Mouse (Mus musculus): ENCODE measurements around the gene Tmem132a. TPM values are rescaled to one million over a fixed set of nuclear protein-coding genes. Genes with fewer than 3 reads are reported as not detected.

Tmem132a gene
- polyA plus RNA-seq (2012): 0.01 TPM in 1 of 2 replicates, not detected in the other

GRCm38 (mm10) chr19:10869886-10870527, at the start of gene Tmem132a:
TSS of gene Tmem132a (minus strand) at chr19:10869940.
- TF ChIP-seq GATA1 (IDR thresholded peaks at IDR 0.05; ENCODE audit: low read length): no peak

GRCm38 (mm10) chr19:10918321-10918991, 48.7 kb upstream of the Tmem132a start:
- TF ChIP-seq GATA1 (IDR thresholded peaks at IDR 0.05; ENCODE audit: low read length): no peak

- no peak for TF ChIP-seq GATA1 (IDR thresholded peaks at IDR 0.05; ENCODE audit: low read length)
Measured at GRCm38 (mm10) chr19:10916506-10916905, 46.8 kb upstream of the Tmem132a start.

GRCm38 (mm10) chr19:10914870-10915269, 45.1 kb upstream of the Tmem132a start:
- TF ChIP-seq GATA1 (IDR thresholded peaks at IDR 0.05; ENCODE audit: low read length): no peak

- TF ChIP-seq GATA1 (IDR thresholded peaks at IDR 0.05; ENCODE audit: low read length): no peak
Measured at GRCm38 (mm10) chr19:10914291-10914690, 44.6 kb upstream of the Tmem132a start.

- no peak for TF ChIP-seq GATA1 (IDR thresholded peaks at IDR 0.05; ENCODE audit: low read length)
Measured at GRCm38 (mm10) chr19:10909087-10909721, 39.5 kb upstream of the Tmem132a start.

GRCm38 (mm10) chr19:10907891-10908290, 38.2 kb upstream of the Tmem132a start:
- TF ChIP-seq GATA1 (IDR thresholded peaks at IDR 0.05; ENCODE audit: low read length): no peak

GRCm38 (mm10) chr19:10905728-10906000, 35.9 kb upstream of the Tmem132a start:
- TF ChIP-seq GATA1 (IDR thresholded peaks at IDR 0.05; ENCODE audit: low read length): no peak

- TF ChIP-seq GATA1 (IDR thresholded peaks at IDR 0.05; ENCODE audit: low read length): no peak
Measured at GRCm38 (mm10) chr19:10904927-10905727, 35.4 kb upstream of the Tmem132a start.

- TF ChIP-seq GATA1 (IDR thresholded peaks at IDR 0.05; ENCODE audit: low read length): no peak
Measured at GRCm38 (mm10) chr19:10904512-10904911, 34.8 kb upstream of the Tmem132a start.

GRCm38 (mm10) chr19:10901046-10901445, 31.3 kb upstream of the Tmem132a start:
- no peak for TF ChIP-seq GATA1 (IDR thresholded peaks at IDR 0.05; ENCODE audit: low read length)

- no peak for TF ChIP-seq GATA1 (IDR thresholded peaks at IDR 0.05; ENCODE audit: low read length)
Measured at GRCm38 (mm10) chr19:10900315-10900714, 30.6 kb upstream of the Tmem132a start.

GRCm38 (mm10) chr19:10897491-10897890, 27.8 kb upstream of the Tmem132a start:
- TF ChIP-seq GATA1 (IDR thresholded peaks at IDR 0.05; ENCODE audit: low read length): no peak

- TF ChIP-seq GATA1 (IDR thresholded peaks at IDR 0.05; ENCODE audit: low read length): no peak
Measured at GRCm38 (mm10) chr19:10896849-10897248, 27.1 kb upstream of the Tmem132a start.

- TF ChIP-seq GATA1 (IDR thresholded peaks at IDR 0.05; ENCODE audit: low read length): no peak
Measured at GRCm38 (mm10) chr19:10895708-10896107, 26.0 kb upstream of the Tmem132a start.

- no peak for TF ChIP-seq GATA1 (IDR thresholded peaks at IDR 0.05; ENCODE audit: low read length)
Measured at GRCm38 (mm10) chr19:10895016-10895528, 25.3 kb upstream of the Tmem132a start, which contains the start of gene Prpf19. TSS of gene Prpf19 (plus strand) at chr19:10895231.
